Mouse (Mus musculus) lung, postnatal 0 days (tissue): ENCODE results near the gene Cers6. TPM values are rescaled to one million over a fixed set of nuclear protein-coding genes. Genes with fewer than 3 reads are reported as not detected.

Experiments used
- ATAC-seq: fragments of 200-750 bp; cut with Nextera tagmentation; 2 replicates; pipeline ENCODE4 v1.8.0; 2017; ENCODE audit warnings: moderate library complexity
- DNase-seq: peaks from one replicate; pipeline ENCODE4 v3.0.0-alpha.2; 2016; ENCODE audit warnings: low spot score
- H3K27ac ChIP-seq: fragments of 300-500 bp; sonication (generic); 2 replicates; pipeline ENCODE4 v1.5.1; 2014; ENCODE audit warnings: antibody characterized with exemption, mild to moderate bottlenecking, low read length, mixed read lengths
- H3K27me3 ChIP-seq: fragments of 300-500 bp; sonication (generic); replicated peaks from 2 replicates; pipeline ENCODE4 v1.6.1; 2014; ENCODE audit warnings: low read length, mixed read lengths; ENCODE audit not compliant: insufficient read depth
- H3K36me3 ChIP-seq: fragments of 300-500 bp; sonication (generic); 2 replicates; pipeline ENCODE4 v1.6.1; 2014; ENCODE audit warnings: low read length, mixed read lengths; ENCODE audit not compliant: insufficient read depth
- H3K4me1 ChIP-seq: fragments of 300-500 bp; sonication (generic); 2 replicates; pipeline ENCODE4 v1.6.1; 2014; ENCODE audit warnings: antibody characterized with exemption, low read depth, low read length, mixed read lengths; ENCODE audit not compliant: insufficient read depth
- H3K4me2 ChIP-seq: fragments of 300-500 bp; sonication (generic); replicated peaks from 2 replicates; pipeline ENCODE4 v1.6.1; 2014; ENCODE audit warnings: low read depth, mild to moderate bottlenecking, low read length, moderate library complexity, mixed read lengths
- H3K4me3 ChIP-seq: fragments of 300-500 bp; sonication (generic); 2 replicates; pipeline ENCODE4 v1.5.1; 2014; ENCODE audit warnings: low read depth, low read length
- H3K9ac ChIP-seq: fragments of 300-500 bp; sonication (generic); replicated peaks from 2 replicates; pipeline ENCODE4 v1.6.1; 2014; ENCODE audit warnings: low read depth, mild to moderate bottlenecking
- H3K9me3 ChIP-seq: fragments of 300-500 bp; sonication (generic); 2 replicates; pipeline ENCODE4 v1.6.1; 2016; ENCODE audit warnings: low read length, mixed read lengths
- CTCF ChIP-seq: IDR thresholded peaks from 2 replicates; pipeline ENCODE4 v1.5.1; 2016; ENCODE audit warnings: antibody characterized with exemption, mild to moderate bottlenecking
- EP300 ChIP-seq: IDR thresholded peaks from 2 replicates; pipeline ENCODE4 v1.6.1; 2016; ENCODE audit warnings: antibody characterized with exemption, mild to moderate bottlenecking, control low read depth
- WGBS: fragments of 180-500 bp; shearing (Covaris S2); extraction: QIAGEN DNeasy Blood & Tissue Kit; methylation state at CpG from one replicate; pipeline ENCODE4 v1.1.7; 2014; 5-methylcytosine and 5-hydroxymethylcytosine counted together
- polyA plus RNA-seq: library from polyadenylated mRNA; unstranded; fragments of >200 nt; fragmentation: Nextera tagmentation; extraction: Ambion mirVana; gene quantifications from 2 replicates; pipeline ENCODE4 v1.2.1, GENCODE M21; 2015

Cers6 gene
- polyA plus RNA-seq, 1 experiment from 2014 or later: 9.6 TPM

GRCm38 (mm10) chr2:68953688-68954087, 92.4 kb downstream of the Cers6 start:
- no peak for DNase-seq
- Histone ChIP-seq H3K4me3 (no peak overlapping the region), H3K9ac (no peak overlapping the region), H3K9me3 (no peaks in the 10 kb centered on the region), H3K4me1 (no peaks in the 10 kb centered on the region), H3K4me2 (no peak overlapping the region), H3K27me3 (no peaks in the 10 kb centered on the region), H3K27ac (no peak overlapping the region), H3K36me3 (no peaks in the 10 kb centered on the region)
- TF ChIP-seq EP300 (no peak), CTCF (no peak)
- no peak for ATAC-seq
- 87% methylated on average over 2 of the region's 2 CpGs for WGBS

GRCm38 (mm10) chr2:68955496-68955895, 94.3 kb downstream of the Cers6 start:
- no peaks in the 10 kb centered on the region for H3K4me1 ChIP-seq
- H3K9me3 ChIP-seq: no peaks in the 10 kb centered on the region
- H3K9ac ChIP-seq: no peak overlapping the region
- TF ChIP-seq EP300 (no peak), CTCF (no peak)
- no peak overlapping the region for H3K4me2 ChIP-seq
- no peaks in the 10 kb centered on the region for H3K36me3 ChIP-seq
- no peak overlapping the region for H3K4me3 ChIP-seq
- DNase-seq (no peak), ATAC-seq (no peak)
- no peaks in the 10 kb centered on the region for H3K27me3 ChIP-seq
- WGBS: 93% methylated on average over 2 of the region's 2 CpGs
- H3K27ac ChIP-seq: no peak overlapping the region

DNA sequence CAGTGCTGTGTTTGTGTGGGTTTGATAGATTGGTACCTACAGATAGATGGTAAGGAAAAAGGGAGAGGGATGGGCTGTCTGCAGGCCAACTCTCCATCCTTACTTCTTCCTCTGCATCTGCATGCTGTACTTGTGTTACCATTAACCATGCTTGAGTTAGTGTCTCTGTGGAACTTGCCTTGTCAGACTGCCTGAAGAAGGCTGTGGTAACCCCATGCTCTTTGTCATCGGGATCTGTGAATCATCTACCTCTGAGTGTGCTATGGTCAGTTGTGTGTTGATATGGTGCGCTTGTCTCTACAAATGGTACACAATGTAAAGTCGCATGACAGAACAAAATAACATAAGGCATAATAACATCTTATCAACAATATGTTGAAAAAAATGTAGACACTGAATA, 94.9 kb downstream of the Cers6 start:
- H3K9ac ChIP-seq: no peak overlapping the region
- 97% methylated on average over 3 of the region's 3 CpGs for WGBS
- no peaks in the 10 kb centered on the region for H3K9me3 ChIP-seq
- DNase-seq (no peak), ATAC-seq (no peak)
- no peak overlapping the region for H3K4me2 ChIP-seq
- no peaks in the 10 kb centered on the region for H3K36me3 ChIP-seq
- H3K27me3 ChIP-seq: no peaks in the 10 kb centered on the region
- no peak overlapping the region for H3K27ac ChIP-seq
- H3K4me1 ChIP-seq: no peaks in the 10 kb centered on the region
- no peak overlapping the region for H3K4me3 ChIP-seq
- TF ChIP-seq EP300: no peak
- no peak for TF ChIP-seq CTCF

DNA sequence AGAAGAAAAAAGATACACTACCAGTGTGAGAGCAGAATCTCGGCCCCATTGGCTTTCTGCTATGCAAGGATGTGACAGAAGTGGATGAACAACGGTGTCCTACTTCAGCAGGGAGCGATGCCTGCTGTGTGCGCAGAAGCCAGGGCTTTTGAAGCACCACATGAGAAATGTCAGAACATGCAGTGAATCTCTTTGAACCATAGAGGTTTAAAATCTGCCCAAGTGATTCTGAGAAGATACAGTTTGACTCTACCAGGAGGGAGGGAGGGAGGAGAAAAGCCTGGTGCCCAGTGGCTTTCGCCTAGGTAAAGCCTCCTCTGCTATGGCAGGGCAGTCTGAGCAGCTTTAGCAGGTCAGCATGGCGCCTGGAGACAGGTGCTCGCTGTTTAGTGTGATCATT, 96.6 kb downstream of the Cers6 start:
- no peaks in the 10 kb centered on the region for H3K27me3 ChIP-seq
- ATAC-seq (no peak), DNase-seq (no peak)
- H3K36me3 ChIP-seq: no peaks in the 10 kb centered on the region
- TF ChIP-seq CTCF (no peak), EP300 (no peak)
- no peak overlapping the region for H3K4me2 ChIP-seq
- H3K4me1 ChIP-seq: no peaks in the 10 kb centered on the region
- no peak overlapping the region for H3K27ac ChIP-seq
- H3K9me3 ChIP-seq: no peaks in the 10 kb centered on the region
- 83% methylated on average over 7 of the region's 7 CpGs for WGBS
- no peak overlapping the region for H3K4me3 ChIP-seq
- H3K9ac ChIP-seq: no peak overlapping the region

DNA sequence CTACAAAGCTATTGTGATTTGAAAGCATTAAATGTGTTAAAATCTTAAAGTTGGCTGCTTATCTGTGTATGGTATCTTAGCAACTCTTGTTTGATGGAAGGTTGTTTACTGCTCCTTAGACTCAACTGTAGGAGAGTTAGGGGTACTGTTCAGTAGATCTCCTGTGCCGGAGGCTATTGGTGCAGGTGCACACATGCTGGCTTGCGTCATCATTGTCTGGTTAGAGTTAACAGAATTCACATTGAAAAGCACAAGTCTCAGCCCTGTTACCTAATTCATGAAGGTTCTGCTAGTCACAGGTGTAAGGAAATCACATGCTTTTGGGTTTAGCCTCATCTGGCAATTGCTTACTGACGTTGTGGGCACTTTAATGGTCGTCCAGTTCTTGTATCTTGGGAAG, 98.3 kb downstream of the Cers6 start:
- Histone ChIP-seq H3K4me3 (no peak overlapping the region), H3K27ac (no peak overlapping the region), H3K4me1 (no peaks in the 10 kb centered on the region), H3K4me2 (no peak overlapping the region), H3K9ac (no peak overlapping the region), H3K9me3 (no peaks in the 10 kb centered on the region), H3K36me3 (no peaks in the 10 kb centered on the region), H3K27me3 (no peaks in the 10 kb centered on the region)
- no peak for ATAC-seq
- DNase-seq: no peak
- WGBS: 80% methylated on average over 4 of the region's 4 CpGs
- TF ChIP-seq EP300: no peak
- no peak for TF ChIP-seq CTCF

DNA sequence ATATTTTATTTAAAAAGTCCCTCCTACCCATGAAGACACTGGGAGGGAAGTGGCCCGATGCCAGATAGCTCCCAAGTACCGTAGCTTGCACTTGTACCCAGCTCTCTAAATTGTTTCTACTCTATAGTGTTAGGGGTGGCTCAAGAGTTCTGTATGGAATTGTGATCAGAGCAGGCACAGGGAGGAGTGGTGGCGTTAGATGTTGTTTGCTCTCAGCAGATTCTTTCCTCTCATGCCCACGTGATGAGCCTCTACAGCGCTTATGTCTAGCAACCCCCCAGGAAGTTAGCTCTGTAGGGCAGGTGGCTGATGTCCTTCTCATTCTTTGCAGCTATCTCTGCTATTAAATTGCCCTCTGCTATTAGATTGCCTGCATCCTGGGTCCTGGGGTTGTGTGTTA, 98.8 kb downstream of the Cers6 start:
- H3K27me3 ChIP-seq: no peaks in the 10 kb centered on the region

GRCm38 (mm10) chr2:68960620-68961019, 99.4 kb downstream of the Cers6 start:
- no peak overlapping the region for H3K4me3 ChIP-seq
- TF ChIP-seq EP300 (no peak), CTCF (no peak)
- H3K27ac ChIP-seq: no peak overlapping the region
- no peaks in the 10 kb centered on the region for H3K36me3 ChIP-seq
- H3K9ac ChIP-seq: no peak overlapping the region
- 87% methylated on average over 10 of the region's 10 CpGs for WGBS
- H3K9me3 ChIP-seq: no peaks in the 10 kb centered on the region
- H3K4me2 ChIP-seq: no peak overlapping the region
- no peaks in the 10 kb centered on the region for H3K27me3 ChIP-seq
- ATAC-seq (no peak), DNase-seq (no peak)
- H3K4me1 ChIP-seq: no peaks in the 10 kb centered on the region

More for the DNA sequence above, 98.8 kb downstream of the Cers6 start:
- Histone ChIP-seq H3K36me3 (no peaks in the 10 kb centered on the region), H3K27ac (no peak overlapping the region), H3K9me3 (no peaks in the 10 kb centered on the region), H3K4me3 (no peak overlapping the region), H3K4me2 (no peak overlapping the region), H3K9ac (no peak overlapping the region), H3K4me1 (no peaks in the 10 kb centered on the region)
- TF ChIP-seq CTCF (no peak), EP300 (no peak)
- DNase-seq: no peak
- no peak for ATAC-seq
- 54% methylated on average over 5 of the region's 5 CpGs for WGBS
